Mouse (Mus musculus) heart, adult 2 months (tissue): ENCODE data around the gene Hdac10.

Source experiments
- CTCF ChIP-seq: fragments of 200-600 bp; IDR thresholded peaks from 2 replicates; pipeline ENCODE4 v1.8.1; 2022; ENCODE audit warnings: antibody characterized with exemption, mild to moderate bottlenecking, moderate library complexity
- EP300 ChIP-seq: fragments of 200-500 bp; IDR thresholded peaks from 2 replicates; pipeline ENCODE4 v1.6.1; 2011; ENCODE audit warnings: low read depth, low read length, control low read depth; ENCODE audit not compliant: insufficient read depth
- POLR2A ChIP-seq: fragments of 200-500 bp; IDR thresholded peaks from 2 replicates; pipeline ENCODE4 v1.6.1; 2011; ENCODE audit warnings: mild to moderate bottlenecking, low read depth, low read length, control low read depth; ENCODE audit not compliant: insufficient read depth

DNA sequence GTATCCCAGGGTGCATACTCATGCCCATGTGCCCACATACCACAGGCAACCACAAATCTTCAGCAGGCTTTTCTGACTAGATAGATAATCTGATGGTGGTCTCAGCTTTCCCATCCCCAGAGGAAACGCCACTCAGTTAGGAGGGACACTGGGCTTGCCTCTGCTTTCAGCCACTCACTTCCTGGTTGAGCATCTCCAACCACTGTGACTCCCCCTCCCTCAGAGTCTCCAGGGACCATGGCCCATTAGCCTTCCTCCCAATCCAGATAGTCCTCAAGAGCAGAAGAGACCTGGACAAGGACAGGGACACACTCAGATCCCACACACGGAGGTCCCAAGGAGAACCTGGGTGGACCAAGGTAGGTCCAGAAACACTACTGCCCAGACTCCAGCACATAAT lies 14.6 kb upstream of the Hdac10 start:
- TF ChIP-seq CTCF: no peak
- no peak for TF ChIP-seq POLR2A
- no peak for TF ChIP-seq EP300
